Mouse (Mus musculus) lung, adult 2 months (tissue): ENCODE data around the gene Fut7.

Experiments used
- CTCF ChIP-seq: fragments of 200-500 bp; IDR thresholded peaks from 2 replicates; pipeline ENCODE4 v1.5.1; 2011; ENCODE audit warnings: mild to moderate bottlenecking, low read length, control low read depth; ENCODE audit not compliant: insufficient read depth
- POLR2A ChIP-seq: fragments of 200-500 bp; IDR thresholded peaks from 2 replicates; pipeline ENCODE4 v1.6.1; 2011; ENCODE audit warnings: low read depth, mild to moderate bottlenecking, control low read depth, low read length, borderline replicate concordance; ENCODE audit errors: extremely low read depth

DNA sequence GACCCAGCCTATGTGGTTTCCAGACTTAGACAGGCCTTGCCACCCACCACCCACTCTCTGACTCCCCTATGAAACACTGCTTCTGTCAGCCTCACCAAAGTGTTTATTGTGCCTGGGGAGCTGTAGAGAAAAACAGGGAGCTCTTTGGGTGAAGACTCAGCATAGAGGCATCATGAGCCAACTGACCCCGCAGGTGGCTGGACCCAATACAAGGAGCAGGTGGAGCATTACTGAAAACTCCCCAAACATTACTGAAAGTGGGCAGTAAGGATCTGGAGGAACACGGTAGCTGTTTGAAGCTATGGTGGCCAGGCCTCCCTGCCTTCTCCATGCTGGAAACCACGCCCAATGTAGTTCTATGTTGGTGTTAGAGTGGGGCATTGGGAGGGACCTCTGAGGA, 40.6 kb downstream of the Fut7 start:
- TF ChIP-seq POLR2A (no peak), CTCF (no peak)
